Mouse (Mus musculus) CH12F3 (cell line): ENCODE measurements around the gene Atp6v0e2.

ENCODE experiments used
- in situ Hi-C: fragments of 300-500 bp; cut with MboI; formaldehyde crosslinking; loops from 2 replicates; pipeline ENCODE4 v1.14.3; 2020; ENCODE audit warnings: low sequenced_read_pairs

Gene Atp6v0e2

DNA sequence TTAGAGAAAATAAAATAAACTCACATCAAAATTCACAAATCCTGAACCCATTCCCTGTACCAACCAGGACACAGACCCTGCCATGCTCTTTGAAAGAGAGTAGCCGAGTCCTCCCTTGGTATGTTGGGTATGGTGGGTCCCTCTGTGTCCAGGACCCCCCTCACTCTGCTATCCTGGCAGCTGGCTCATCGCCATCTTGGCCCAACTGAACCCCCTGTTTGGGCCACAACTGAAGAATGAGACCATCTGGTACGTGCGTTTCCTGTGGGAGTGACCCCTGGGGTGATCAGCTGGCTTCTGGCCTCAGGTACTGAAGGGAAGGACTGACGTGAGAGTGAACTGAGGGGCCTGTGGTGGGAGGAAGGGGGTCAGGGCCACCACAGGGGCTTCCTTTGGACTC lies 2.4 kb downstream of the Atp6v0e2 start:
- in situ Hi-C loops = no loop called here

DNA sequence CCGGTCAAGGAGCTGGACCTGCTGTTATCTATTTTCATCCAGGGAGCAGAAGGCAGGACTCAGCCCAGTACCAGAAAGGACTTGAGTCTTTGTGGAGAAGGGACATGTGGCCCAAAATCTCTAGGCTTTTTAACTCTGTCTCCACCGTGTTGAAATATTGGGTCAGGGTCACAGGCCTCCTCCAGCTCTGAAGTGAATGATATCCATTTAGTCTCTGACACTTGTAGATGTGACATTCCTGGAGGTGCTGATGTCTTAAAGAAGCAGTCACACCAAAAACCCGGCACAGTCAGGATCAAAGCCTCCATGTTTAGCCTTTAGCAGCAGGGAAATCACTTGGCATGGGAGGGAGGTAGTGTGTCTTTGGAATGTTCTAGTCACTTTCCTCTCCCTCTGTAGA lies 3.3 kb downstream of the Atp6v0e2 start:
- in situ Hi-C loops = no loop called here

DNA sequence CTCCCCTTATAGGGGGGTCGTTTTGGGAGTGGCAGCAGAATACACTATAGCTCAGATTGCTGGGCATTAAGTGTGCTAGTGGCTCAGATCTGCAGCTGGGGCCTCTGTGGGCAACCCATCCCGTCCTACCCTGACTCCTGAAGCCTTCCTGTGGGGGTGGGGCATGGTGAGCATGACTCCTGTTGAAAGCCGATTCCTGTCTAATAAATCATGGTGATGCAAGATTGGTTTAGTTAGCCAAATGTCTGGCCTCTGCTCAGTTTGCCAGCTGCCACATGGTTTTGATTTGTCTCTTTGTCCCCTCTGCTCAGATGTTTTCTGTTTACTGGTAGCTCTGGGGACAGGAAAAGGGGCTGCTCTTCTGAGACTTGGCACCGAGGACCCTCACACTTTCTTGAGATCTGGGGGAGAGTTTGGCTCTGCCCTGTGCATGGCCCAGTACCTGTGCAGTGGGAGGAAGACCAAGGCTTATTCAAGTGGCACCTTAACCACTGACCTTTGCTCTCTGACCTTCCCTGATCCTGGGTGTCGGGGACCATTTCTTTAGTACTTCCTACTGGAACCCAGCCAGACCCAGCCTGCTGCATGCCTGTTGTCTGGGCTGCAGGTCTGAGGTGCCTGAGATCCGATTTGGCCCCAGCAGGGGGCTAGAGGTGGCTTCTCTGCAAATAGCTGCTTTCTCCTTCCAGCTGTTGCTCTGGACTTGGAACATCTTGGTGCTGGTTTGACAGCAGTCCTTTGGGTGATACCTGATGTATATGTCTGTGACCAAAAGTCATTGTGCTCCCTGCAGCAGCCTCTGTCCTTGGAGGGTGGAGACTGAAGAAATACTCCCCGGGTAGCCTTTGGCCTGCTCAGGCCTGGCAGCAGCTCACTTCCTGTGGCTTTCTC lies 4.4 kb downstream of the Atp6v0e2 start:
- in situ Hi-C loops = no loop called here

DNA sequence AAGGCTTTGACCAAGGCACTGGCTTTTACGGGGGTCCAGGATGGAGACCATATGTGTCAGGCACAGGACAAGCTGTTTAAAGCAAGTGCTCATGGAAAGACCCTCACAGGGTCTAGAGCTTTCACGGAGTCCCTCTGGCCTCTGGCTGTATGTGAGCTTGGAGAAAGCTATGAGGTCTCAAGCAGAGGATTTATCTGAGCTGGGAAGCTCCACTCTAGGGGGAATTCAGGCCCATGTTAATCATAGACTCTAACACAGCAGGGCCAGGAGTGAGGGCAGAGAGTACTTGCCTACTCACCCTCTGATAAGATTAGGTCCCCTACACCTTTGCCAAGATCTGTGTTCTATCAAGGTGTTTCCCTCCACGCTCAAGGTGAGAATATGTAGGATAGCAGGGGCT lies 5.2 kb downstream of the Atp6v0e2 start:
- in situ Hi-C loops = no loop called here

DNA sequence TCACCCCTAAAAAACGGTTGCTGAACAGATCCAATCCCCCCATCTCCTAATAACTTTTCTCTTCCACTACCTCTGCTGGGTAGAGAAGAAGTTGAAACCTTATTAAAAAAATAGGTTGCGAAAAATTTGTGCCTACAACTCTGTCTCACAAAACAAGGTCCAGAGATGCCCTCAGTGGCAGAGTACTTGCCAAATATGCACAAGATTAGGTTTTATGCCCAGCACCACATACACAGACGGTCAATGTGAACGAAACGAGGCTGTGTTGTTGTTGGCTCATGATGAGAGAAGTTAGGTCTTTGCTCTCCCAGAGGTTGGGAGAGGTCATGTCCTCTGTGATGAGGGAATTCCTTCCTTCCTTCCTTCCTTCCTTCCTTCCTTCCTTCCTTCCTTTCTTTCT lies 7.8 kb downstream of the Atp6v0e2 start:
- in situ Hi-C loops = no loop called here

DNA sequence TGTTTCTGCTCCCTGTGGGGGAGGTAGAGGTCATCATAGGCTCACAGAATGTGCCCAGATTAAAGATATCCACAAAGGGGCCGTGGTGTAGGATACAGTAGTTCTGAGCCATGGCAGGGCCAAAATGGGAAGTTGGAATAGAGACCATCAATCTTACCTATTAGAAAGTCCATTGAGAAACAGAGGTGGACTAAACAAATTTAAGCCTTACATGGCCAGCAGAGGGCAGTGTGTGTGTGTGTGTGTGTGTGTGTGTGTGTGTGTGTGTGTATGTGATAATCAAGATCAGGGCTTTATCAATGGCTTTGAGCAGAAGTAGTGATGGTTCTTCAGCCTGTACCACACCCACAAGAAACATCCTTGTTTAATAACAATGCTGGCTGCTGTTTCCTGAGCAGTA lies 8.9 kb downstream of the Atp6v0e2 start:
- in situ Hi-C loops = no loop called here

DNA sequence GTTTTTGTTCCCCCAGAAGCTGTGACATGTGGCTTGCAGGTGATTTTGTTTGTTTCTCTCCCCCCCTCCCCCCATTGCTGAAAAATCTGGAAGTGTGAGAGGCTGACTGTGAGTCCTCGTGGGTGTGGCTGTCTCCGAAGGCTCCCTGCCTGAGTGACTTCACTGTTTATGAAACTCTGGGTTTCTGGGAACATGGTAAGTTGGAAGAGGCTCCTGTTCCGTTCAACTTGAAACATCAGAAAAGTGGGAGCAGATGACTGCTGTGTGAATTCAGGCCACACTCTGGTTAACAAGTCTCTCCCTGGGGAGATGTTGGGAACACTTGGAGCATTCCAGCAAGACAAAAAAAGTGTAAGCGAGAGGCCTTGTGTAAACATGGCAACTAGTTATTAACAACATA lies 9.4 kb downstream of the Atp6v0e2 start:
- in situ Hi-C loops = no loop called here

DNA sequence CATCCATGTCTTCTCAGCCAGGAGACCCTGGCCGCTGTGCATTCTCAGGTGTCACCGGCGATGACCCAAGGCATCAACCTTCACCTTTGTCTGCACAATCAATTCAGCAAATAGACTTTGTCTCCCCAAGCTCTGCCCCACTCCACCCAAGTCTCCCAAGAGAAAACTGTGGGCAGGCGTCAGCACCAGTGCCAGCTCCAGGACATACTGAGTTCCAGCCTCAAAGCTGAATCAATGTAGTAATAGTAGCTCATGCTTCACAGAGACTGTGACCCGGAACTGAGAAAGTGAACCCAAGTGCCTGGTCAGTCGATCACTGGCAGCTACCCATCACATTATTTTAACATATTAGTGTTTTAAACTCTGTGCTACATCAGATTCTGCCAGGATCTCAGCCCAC lies 10.9 kb downstream of the Atp6v0e2 start:
- in situ Hi-C loops = no loop called here

DNA sequence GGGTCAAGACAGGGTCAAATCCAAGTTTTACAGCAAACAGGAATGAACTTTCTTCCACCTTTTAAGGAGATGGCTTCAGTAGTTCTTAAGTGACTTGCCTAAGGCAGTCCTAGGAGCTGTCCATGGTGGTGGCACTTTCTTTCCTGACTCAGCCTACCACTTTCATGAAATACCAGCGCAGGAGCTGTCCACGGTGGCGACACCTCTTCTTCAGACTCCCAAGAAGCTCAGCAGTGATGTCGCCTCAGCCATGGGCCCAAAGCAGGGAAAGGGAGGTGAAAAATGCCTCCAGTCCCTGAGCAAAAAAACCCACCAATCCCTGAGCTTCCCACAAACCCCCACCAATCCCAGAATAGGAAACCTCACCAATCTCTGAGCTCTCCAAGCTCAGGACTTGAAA lies 15.5 kb downstream of the Atp6v0e2 start:
- in situ Hi-C loops = no loop called here

DNA sequence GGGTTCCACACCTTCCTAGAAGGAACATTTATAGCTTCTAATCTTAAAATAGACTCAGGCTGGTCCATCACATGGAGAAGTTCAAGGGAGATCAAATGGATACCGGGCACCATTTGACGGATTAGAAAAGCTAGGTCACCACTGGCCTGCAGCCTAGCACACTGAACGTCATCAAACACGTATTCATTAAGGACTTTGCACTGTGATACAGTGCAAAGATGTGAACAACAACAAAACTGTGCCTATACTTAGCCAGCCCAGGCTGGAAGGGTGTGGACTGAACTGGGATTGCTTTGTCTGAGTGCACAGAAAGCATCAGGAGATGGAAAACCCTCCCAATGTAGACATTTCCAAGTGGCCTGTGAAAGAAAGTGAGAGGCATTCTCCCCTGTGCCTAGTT lies 16.4 kb downstream of the Atp6v0e2 start:
- in situ Hi-C loops = no loop called here

DNA sequence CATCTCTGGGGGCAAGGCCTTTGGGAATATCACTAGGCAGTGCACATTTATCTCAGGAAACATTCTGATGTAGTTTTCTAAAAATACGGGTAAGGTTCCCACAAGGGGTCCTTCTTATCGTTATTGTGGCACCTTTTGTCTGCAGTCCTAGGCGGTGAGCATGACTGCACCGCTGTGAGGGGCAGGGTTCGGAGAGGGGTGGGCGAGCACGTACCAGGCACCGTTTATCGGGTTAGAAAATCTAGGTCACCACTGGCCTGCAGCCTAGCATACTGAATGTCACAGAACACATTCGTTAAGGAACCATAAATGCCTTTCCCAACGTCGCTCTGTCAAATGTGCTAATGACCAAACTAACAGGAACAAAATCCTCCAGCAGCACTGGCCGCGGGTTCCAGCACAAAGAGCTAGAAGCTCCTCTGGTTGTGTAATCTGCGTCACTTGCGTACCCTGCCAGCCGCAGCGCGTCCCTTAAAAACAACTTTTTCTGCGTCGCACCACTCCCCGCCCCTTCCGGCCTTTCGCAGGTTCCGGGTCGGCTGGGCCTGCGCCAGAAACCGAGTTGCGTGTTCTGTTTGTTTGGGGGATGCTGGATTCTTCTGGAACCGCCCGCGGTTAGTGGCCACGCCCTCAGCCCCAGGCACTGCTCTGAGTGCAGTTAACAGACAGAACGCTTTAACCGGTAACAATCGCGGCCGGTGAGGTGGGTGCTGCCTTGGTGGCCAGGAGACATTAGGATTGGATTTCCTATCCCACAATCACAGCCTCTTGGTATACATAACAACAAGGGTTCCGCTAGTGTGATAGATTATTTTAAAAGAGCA lies 17.1 kb downstream of the Atp6v0e2 start, which contains the start of gene Lrrc61:
Lrrc61 (plus strand) TSS at position 517 of the 824 bp plus-strand sequence.
- in situ Hi-C loops = no loop called here

DNA sequence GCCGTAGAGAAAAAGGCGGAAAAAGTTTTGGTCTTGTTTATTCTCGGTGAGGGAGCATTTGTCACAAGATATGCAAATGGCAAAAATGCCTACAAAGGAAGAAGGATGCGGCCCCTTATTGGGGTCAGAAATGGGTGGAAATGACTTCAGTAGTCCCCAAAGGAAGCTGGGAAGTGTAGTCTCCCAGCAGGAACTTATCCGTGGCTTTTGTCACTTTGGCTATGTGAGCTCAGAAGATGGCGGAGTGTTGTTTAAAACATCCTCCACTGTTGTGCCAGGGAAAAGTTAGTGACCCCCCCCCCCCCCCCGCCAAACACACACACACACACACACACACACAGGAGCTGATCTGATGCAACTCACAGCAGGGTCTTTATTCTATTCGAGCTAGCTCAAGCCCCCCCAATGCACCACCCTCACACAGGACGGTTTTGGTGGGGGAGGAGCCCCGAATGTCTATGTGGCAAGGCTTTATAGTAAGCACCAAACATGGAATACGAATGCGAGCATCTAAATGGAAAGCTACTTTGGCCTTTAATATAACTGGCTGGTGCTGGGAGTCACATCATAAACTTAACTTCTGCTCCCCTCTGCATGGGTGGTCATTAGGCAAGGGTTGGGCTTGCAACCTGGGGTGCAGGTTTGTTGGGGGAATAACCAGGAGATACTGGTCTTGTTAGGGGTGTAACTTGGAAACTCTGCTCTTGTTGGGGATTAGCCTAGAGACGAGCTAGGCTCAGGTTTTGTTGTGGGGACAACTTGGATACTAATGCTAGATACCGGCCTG lies 17.9 kb downstream of the Atp6v0e2 start:
- in situ Hi-C loops = no loop called here

DNA sequence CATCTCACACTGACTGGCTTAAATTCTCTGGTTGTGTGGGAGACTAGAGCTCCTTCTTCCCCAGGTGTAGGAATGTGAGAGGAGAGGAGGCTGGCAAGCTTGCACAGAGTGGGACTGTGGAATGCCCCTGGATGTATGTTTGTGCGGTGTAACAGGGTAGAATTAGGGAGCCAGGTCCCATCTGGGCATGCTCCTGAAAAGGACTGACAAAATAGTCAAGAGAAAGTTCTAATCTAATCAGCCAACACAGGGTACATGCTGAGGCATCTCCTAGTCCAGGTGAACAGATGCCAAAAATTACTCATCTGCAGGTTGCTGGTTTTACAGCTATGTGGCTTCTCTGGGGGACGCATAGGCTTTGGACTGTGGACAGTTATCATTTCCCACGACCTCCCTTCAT lies 18.5 kb downstream of the Atp6v0e2 start:
- in situ Hi-C loops = no loop called here

DNA sequence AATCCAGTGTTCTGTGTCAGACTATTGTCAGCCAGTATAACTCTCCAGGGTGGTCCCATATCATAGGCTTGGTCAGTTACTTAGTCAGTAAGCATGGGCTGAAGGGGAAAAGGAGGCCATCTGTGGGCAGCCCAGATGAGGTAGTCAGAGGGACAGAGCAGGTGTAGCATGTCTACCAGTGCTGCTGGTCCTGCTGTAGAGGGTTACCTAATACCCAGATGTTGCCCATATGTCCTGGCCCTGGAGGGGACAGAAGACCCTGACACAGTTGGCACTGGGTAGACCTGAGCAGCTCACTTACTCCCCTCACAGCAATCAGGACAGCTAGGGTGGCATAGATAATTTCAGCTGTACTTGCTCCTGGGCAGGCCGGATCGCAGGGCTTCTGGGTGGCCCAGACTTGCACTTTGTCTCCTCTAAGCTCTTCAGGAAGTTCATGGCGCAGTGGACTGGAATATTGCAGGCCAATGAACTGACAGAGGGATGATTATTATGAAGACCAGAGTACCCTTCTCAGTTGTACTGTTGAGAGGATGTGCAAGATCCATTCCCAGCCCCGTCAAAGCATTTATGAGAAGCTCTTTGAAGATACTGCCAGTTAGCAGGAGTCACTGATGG lies 28.4 kb downstream of the Atp6v0e2 start:
- in situ Hi-C loops = no loop called here

DNA sequence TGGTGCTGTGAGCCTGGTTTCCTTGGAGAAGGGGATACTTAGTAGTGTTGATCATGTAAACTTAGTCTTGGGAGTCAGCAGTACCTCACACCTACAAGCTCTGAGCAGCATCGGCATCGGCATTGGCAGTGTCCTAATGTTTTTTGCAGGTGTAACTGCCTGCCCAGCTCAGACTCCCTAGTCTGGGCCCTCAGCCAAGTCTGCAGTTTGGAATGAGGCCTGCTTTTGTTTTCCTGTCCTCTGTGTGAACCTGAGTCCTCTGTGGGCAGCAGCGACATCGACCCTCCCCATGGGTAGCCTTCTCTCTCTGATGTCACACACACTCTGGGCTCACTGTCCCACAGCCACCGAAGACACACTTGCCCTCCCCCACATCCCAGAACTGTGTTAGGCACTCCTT lies 28.9 kb downstream of the Atp6v0e2 start:
- in situ Hi-C loops = no loop called here

DNA sequence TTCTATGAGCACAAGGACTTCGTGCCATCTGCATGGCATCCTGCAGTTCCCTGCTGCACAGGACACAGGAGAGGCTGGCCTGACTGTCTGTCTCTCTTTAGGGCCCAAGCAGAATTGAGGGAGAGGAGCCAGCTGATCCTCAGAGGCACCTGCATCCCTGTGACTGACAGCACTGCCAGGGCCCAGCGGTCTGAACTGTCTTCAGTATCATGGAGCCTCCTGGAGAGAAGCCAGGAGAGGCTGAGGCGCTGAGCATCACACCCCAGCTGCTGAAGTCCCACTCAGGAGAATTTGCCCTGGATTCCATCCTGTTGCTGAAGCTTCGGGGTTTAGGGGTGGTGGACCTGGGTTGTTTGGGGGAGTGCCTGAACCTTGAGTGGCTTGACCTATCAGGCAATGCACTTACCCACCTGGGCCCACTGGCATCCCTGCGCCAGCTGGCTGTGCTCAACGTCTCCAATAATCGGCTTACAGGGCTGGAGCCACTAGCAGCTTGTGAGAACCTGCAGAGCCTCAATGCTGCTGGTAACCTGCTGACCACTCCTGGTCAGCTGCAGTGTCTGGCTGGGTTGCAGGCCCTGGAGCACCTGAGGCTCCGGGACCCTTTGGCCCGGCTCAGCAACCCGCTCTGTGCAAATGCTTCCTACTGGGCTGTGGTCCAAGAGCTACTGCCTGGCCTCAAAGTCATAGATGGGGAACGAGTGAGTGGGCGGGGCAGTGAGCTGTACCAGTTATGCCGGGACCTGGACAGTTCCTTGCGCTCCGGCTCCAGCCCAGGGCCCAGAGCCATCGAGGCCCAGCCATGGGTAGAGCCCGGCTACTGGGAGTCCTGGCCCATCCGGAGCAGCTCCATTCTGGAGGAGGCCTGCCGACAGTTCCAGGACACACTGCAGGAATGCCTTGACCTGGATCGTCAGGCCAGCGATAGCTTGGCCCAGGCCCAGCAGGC lies 30.9 kb downstream of the Atp6v0e2 start:
- in situ Hi-C loops = no loop called here

DNA sequence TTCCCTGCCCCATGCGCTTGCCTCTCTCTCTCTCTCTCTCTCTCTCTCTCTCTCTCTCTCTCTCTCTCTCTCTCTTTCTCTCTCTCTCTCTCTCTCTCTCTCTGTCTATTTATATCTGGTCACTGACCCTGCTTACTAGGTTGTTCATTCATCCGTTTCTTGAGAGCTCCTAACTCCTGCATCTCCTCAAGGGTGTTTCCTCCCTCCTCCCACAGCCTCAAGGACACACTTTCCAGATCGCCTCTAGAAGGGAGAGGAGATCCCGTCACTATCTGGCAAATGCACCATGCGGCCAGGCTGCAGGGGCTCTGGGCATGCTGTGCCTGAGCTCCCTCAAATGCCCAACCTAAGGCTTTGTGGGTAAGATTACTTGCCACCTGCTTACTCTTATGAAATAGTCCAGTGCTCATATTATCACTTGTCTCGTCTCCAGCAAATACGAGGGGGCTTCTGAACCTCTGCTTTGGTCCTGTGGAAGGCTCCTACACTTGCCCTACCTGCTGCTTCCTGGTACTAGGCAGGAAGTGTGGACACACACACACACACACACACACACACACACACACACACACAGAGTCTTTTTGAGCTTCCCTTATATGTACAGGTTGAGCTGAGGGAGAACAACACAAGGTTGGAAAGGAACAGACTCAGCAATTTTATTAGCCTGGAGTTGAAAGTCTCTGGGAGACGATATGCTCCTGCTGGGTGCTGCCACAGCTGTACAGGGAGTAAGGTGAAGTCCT lies 31.8 kb downstream of the Atp6v0e2 start:
- in situ Hi-C loops = no loop called here

DNA sequence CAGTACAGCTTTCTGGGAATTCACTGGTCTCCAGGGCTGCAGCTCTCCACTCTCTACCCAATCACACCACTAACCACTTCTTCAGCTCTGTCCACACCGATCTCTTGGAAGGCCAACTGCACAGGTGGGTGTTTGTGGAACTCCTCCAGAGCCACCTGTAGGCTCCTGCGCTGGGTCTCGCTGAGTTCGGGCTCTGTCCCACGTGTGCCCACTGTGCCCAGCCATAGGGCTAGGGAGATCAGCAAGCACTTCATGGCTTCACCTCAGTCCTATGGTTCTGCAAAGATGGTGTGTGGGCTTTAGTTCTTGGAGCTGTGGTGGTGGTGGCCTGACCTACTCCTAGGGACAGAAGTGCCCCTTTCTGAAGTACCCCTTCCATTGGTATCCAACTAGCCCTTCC lies 34.6 kb downstream of the Atp6v0e2 start:
- in situ Hi-C loops = no loop called here

DNA sequence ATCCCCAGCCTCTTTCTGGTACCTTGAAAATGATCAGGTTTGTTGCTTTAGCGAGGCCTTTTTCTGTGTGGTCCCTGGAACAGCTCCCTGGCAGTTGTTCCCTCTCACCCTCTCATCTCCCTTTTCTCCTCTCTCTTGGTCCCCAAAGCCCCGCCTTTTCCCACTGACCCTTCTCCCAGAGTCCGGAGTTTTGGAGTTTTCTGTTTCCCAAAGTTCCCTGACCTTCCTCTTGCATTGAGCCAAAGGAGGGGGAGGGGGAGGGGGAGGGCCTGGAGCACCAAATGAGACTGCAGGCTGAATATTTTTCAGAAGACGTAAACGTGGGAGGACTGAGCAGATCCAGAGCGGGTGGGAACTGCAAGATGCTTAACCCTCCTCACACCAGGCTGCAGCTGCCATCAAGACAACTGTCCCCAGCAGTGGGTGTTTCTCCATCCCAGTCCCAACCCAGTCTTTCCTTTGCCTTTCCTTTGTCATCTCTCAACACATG lies 35.2 kb downstream of the Atp6v0e2 start, which contains the start of gene Rarres2:
Rarres2 (minus strand) TSS at position 218 of the 490 bp plus-strand sequence.
- in situ Hi-C loops = no loop called here
